Mouse (Mus musculus): ENCODE results near the gene Ltc4s. TPM values are rescaled to one million over a fixed set of nuclear protein-coding genes. Genes with fewer than 3 reads are reported as not detected.

Gene Ltc4s
- polyA plus RNA-seq, 1 experiment, result 9.0 TPM

GRCm38 (mm10) chr11:50203302-50203827 is 35.1 kb downstream of the Ltc4s start:
- Histone ChIP-seq H3K27me3 (ENCODE audit: control insufficient read depth, insufficient read depth, low read length) (no peaks in the 10 kb centered on the region), H3K4me1 (ENCODE audit: control insufficient read depth, insufficient read depth, low read length) (peaks cover 6% of the 10 kb centered on the region; the same call in 1 of the 2 replicates), H3K4me3 (replicated peaks; ENCODE audit: insufficient read depth, low read depth, low read length) (no peak overlapping the region), H3K27ac (ENCODE audit: insufficient read depth, low read length) (no peak overlapping the region)
- WGBS, result 89% methylated on average over 9 of the region's 9 CpGs
- no peak for DNase-seq
- no peak for TF ChIP-seq POLR2A (IDR thresholded peaks at IDR 0.05; ENCODE audit: borderline replicate concordance, insufficient read depth, low read length)
- no peak for TF ChIP-seq CTCF (IDR thresholded peaks at IDR 0.05; ENCODE audit: borderline replicate concordance, insufficient read depth, low read depth, low read length)

GRCm38 (mm10) chr11:50201590-50201989 is 36.8 kb downstream of the Ltc4s start:
- TF ChIP-seq CTCF (IDR thresholded peaks at IDR 0.05; ENCODE audit: borderline replicate concordance, insufficient read depth, low read depth, low read length) (no peak), POLR2A (IDR thresholded peaks at IDR 0.05; ENCODE audit: borderline replicate concordance, insufficient read depth, low read length) (no peak)
- H3K4me3 ChIP-seq (replicated peaks; ENCODE audit: insufficient read depth, low read depth, low read length), result no peak overlapping the region
- WGBS, result 88% methylated on average over 3 of the region's 3 CpGs

DNA sequence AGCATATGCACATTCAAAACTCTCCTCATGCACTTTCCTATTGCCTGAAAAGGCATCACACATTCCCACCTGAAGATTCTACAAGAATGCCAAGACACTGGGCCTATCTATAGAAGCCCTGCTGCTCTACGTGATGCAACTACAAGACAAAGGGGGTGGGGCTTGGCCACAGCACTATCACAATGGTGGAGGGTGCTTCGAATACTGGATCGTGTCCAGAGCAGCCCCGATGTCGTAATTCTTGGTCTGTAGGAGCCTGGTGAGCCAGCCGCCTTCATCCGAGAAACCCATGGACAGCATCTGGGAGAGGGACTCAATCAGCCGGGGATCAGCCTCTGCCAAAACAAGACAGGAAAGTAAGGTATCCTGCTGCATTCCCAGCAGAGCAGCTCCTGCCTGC is 37.8 kb downstream of the Ltc4s start:
- no peak for DNase-seq
- 31% methylated on average over 8 of the region's 8 CpGs for WGBS
- Histone ChIP-seq H3K4me1 (ENCODE audit: control insufficient read depth, insufficient read depth, low read length) (peaks cover 3% of the 10 kb centered on the region; the same call in 1 of the 2 replicates), H3K4me3 (replicated peaks; ENCODE audit: insufficient read depth, low read depth, low read length) (no peak overlapping the region), H3K27ac (ENCODE audit: insufficient read depth, low read length) (no peak overlapping the region), H3K27me3 (ENCODE audit: control insufficient read depth, insufficient read depth, low read length) (no peaks in the 10 kb centered on the region)
- TF ChIP-seq POLR2A (IDR thresholded peaks at IDR 0.05; ENCODE audit: borderline replicate concordance, insufficient read depth, low read length) (no peak), CTCF (IDR thresholded peaks at IDR 0.05; ENCODE audit: borderline replicate concordance, insufficient read depth, low read depth, low read length) (no peak)

More at GRCm38 (mm10) chr11:50201590-50201989, 36.8 kb downstream of the Ltc4s start:
- H3K27me3 ChIP-seq (ENCODE audit: control insufficient read depth, insufficient read depth, low read length), result no peaks in the 10 kb centered on the region
- H3K27ac ChIP-seq (ENCODE audit: insufficient read depth, low read length), result no peak overlapping the region
- no peak for DNase-seq
- H3K4me1 ChIP-seq (ENCODE audit: control insufficient read depth, insufficient read depth, low read length), result peaks cover 3% of the 10 kb centered on the region; the same call in 1 of the 2 replicates

DNA sequence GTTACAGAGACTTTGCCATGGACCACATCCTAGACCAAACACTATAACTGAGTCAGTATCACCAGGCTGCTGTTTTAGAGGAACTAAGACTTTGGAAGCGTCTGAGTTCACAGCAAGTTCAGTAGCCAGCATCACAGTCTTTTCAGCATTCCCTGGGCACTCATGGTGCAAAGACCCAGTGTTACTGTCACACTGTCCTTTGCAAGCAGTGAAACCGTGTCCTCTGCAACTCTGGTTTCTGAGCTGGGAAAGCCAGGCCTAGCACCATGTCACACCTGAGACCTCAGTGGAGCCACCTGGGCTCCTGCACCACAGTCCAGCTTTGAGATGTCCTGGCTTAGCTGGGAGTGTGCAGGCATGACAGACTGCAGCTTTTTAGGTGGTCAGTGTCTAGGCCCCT is 39.5 kb downstream of the Ltc4s start:
- Histone ChIP-seq H3K4me3 (replicated peaks; ENCODE audit: insufficient read depth, low read depth, low read length) (no peak overlapping the region), H3K4me1 (ENCODE audit: control insufficient read depth, insufficient read depth, low read length) (0 out of 2 replicates have a peak, but pooled peaks cover 3% of the 10 kb centered on the region), H3K27ac (ENCODE audit: insufficient read depth, low read length) (no peak overlapping the region), H3K27me3 (ENCODE audit: control insufficient read depth, insufficient read depth, low read length) (no peaks in the 10 kb centered on the region)
- no peak for TF ChIP-seq CTCF (IDR thresholded peaks at IDR 0.05; ENCODE audit: borderline replicate concordance, insufficient read depth, low read depth, low read length)
- TF ChIP-seq POLR2A (IDR thresholded peaks at IDR 0.05; ENCODE audit: borderline replicate concordance, insufficient read depth, low read length), result no peak
- no peak for DNase-seq
- WGBS, result 93% methylated on average over 2 of the region's 2 CpGs

- DNase-seq, result no peak
- WGBS, result 75% methylated on average over 4 of the region's 5 CpGs
- no peaks in the 10 kb centered on the region for H3K27me3 ChIP-seq (ENCODE audit: control insufficient read depth, insufficient read depth, low read length)
- H3K4me1 ChIP-seq (ENCODE audit: control insufficient read depth, insufficient read depth, low read length), result 0 out of 2 replicates have a peak, but pooled peaks cover 3% of the 10 kb centered on the region
- H3K4me3 ChIP-seq (replicated peaks; ENCODE audit: insufficient read depth, low read depth, low read length), result no peak overlapping the region
- H3K27ac ChIP-seq (ENCODE audit: insufficient read depth, low read length), result no peak overlapping the region
- TF ChIP-seq CTCF (IDR thresholded peaks at IDR 0.05; ENCODE audit: borderline replicate concordance, insufficient read depth, low read depth, low read length), result no peak
- TF ChIP-seq POLR2A (IDR thresholded peaks at IDR 0.05; ENCODE audit: borderline replicate concordance, insufficient read depth, low read length), result no peak
These were observed 40.1 kb downstream of the Ltc4s start for GRCm38 (mm10) chr11:50198219-50198846.

DNA sequence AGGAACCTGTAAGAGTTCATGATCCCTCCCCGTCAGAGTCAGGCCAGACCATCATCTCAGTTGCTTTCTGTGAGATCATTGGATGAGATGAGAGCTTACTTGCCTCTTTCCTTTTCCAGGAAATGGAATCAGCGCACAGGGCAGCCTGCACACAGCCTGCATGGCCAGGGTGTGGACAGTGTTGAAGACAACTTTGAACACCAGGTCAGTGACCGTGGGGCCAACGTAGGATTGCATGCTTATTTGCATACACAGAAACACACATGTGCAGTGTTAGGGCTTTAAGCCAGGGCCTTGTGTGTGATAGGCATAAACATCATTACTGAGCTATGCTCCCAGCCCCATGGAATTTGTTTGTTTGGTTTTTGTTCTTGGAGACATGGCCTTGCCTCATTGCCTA is 40.9 kb downstream of the Ltc4s start:
- WGBS, result 93% methylated on average over 4 of the region's 4 CpGs
- Histone ChIP-seq H3K27ac (ENCODE audit: insufficient read depth, low read length) (no peak overlapping the region), H3K4me3 (replicated peaks; ENCODE audit: insufficient read depth, low read depth, low read length) (no peak overlapping the region), H3K4me1 (ENCODE audit: control insufficient read depth, insufficient read depth, low read length) (0 out of 2 replicates have a peak, but pooled peaks cover 2% of the 10 kb centered on the region), H3K27me3 (ENCODE audit: control insufficient read depth, insufficient read depth, low read length) (no peaks in the 10 kb centered on the region)
- DNase-seq, result no peak
- TF ChIP-seq CTCF (IDR thresholded peaks at IDR 0.05; ENCODE audit: borderline replicate concordance, insufficient read depth, low read depth, low read length) (no peak), POLR2A (IDR thresholded peaks at IDR 0.05; ENCODE audit: borderline replicate concordance, insufficient read depth, low read length) (no peak)

DNA sequence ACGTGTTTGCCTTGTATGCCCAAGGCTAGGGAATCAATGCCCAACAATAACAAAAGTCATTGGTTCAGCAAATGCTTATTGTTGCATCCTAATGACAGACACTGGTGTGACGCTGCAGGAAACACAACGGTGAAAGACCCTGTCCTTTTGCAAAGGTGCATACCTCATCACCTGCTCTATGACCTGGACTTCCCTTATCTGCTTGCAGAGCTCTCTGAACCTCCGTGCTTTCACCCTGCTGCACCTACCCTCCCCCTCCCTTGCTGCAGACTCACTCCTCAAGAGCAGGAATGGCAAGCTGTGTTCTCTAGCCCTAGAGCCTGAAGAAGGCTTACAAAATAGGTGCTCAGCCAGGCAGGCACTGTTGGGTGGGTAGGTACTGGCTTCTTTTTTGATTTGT is 43.6 kb downstream of the Ltc4s start:
- Histone ChIP-seq H3K4me3 (replicated peaks; ENCODE audit: insufficient read depth, low read depth, low read length) (no peak overlapping the region), H3K4me1 (ENCODE audit: control insufficient read depth, insufficient read depth, low read length) (no peaks in the 10 kb centered on the region), H3K27ac (ENCODE audit: insufficient read depth, low read length) (no peak overlapping the region), H3K27me3 (ENCODE audit: control insufficient read depth, insufficient read depth, low read length) (no peaks in the 10 kb centered on the region)
- 86% methylated on average over 4 of the region's 4 CpGs for WGBS
- no peak for DNase-seq
- TF ChIP-seq POLR2A (IDR thresholded peaks at IDR 0.05; ENCODE audit: borderline replicate concordance, insufficient read depth, low read length) (no peak), CTCF (IDR thresholded peaks at IDR 0.05; ENCODE audit: borderline replicate concordance, insufficient read depth, low read depth, low read length) (no peak)

DNA sequence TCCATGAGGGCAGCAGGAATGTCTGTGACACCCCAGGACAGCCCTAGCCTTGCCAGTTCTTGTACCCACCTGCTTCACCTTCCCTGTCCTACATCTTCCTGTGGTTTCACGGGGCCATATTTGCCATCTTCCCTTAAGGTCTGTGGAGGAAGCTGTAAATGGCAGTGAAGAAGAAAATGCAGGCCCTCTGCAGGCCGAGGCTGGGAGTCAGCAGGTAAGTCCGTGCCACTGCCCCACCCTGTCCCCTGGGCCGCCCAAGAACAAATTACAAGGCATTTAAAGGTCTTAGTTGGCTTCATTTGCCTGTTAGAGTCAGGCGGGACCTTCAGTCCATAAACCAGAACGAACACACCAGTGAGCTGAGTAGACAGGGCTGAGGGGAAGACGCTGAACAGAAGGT is 44.3 kb downstream of the Ltc4s start:
- DNase-seq, result no peak
- TF ChIP-seq CTCF (IDR thresholded peaks at IDR 0.05; ENCODE audit: borderline replicate concordance, insufficient read depth, low read depth, low read length) (no peak), POLR2A (IDR thresholded peaks at IDR 0.05; ENCODE audit: borderline replicate concordance, insufficient read depth, low read length) (no peak)

More for the DNA sequence above, 44.3 kb downstream of the Ltc4s start:
- WGBS, result 78% methylated on average over 7 of the region's 7 CpGs
- H3K27ac ChIP-seq (ENCODE audit: insufficient read depth, low read length), result no peak overlapping the region
- H3K4me1 ChIP-seq (ENCODE audit: control insufficient read depth, insufficient read depth, low read length), result no peaks in the 10 kb centered on the region
- no peak overlapping the region for H3K4me3 ChIP-seq (replicated peaks; ENCODE audit: insufficient read depth, low read depth, low read length)
- no peaks in the 10 kb centered on the region for H3K27me3 ChIP-seq (ENCODE audit: control insufficient read depth, insufficient read depth, low read length)

Measured in cerebellum, adult 2 months (tissue).